Mouse (Mus musculus): Measurements from ENCODE around the gene Ndufaf8.
A peak's percentile ranks its signal among the peaks of the same experiment; 100 is the strongest.

The Ndufaf8 gene

DNA sequence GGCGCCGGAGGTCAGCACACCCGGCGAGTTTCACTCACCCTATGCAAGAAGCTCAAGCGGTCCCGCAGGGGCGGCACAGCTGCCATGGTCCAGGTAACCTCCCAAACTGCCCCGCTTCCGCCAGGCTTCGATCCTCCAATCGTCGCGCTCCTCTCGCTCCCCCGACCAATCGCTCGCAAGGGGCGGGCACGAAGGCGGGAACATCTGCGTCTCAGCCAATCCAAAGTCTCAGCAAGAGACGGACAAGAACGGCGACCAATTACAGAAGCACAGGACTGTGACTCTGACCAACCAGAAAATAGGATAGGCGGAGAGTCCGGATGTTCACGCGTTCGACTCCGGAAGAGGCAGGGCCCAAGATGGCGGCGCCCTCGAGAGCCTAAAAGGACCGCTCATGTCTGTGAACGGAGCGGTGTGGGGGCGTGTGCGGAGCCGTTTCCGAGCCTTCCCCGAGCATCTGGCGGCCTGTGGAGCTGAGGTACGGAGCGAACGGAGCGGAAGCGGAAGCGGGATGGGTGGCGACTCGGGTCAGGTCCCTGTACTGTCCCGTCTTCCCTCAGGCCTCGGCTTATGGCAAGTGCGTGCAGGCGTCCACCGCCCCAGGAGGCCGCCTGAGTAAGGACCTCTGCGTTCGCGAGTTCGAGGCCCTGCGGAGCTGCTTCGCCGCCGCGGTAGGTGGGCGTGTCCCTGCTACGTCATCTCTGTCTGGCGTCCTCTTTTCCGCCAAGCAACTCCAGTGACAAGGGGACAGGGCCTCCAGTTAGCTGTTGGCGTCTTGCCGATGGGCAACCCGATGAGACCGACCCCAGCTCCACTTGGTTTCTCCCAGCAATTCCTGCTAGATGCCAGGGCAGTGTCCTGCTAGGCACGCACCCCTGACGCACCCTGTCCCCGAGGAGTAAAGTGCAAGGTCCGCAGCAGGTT lies at the start of gene Ndufaf8, which contains the start of gene Tepsin:
Ndufaf8 (plus strand) TSS at position 341 of the 924 bp plus-strand sequence.
Tepsin (minus strand) TSS at position 144 of the 924 bp plus-strand sequence.
- DNase-seq (ENCODE audit: low read depth, low spot score), result peak; percentile 99

DNA sequence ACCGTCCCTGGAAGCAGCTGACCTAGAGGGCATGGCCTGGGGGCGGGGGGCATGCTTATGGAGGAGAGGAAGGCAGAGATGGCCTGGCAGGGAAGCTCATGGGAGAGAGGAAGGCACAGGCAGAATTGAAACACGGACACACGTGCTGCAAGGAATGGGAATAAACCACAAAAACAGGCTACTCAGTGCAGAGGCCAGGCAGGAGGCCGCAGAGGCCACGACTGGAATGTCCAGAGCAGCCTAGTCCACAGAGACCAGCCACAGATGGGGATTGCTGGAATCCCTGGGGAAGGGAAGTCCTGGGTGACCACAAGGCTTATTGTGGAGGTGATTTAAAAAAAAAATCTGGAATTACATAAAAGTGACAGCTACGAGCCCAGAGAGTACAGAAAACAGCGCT lies 49.7 kb upstream of the Ndufaf8 start:
- DNase-seq (ENCODE audit: low read depth, low spot score), result no peak

DNA sequence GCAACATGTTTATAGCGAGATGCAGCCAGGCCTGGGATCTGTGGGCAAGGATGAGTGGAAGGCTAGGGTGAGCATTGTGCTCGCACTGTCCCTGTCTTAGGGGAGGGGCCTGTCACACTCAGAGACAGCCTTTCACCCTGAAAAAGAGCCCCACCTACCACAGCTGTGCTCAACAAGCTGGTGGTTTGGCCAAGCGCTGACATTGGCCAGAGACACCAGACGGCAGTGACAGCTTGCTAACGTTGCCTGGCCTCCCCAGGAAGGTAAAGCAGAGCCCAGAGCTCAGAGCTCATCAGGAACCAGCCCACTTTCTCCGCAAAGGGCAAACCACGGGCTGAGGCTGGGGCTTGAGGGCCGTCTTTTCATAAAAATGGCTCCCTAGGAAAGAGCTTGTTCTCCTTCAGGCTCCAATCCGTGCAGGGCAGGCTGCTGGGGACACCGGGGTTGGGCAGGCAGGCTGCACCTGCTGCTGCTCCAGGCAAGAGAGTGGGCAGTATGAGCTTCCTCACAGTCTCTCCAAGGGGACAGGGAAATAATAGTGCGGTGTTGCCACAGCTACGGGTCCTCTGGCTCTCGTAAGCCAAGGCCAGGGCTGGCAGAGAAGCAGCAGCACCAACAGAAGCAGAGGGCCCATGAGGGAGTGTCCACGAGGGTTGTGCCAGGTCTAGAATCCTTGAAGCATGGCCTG lies 47.5 kb upstream of the Ndufaf8 start:
- DNase-seq (ENCODE audit: low read depth, low spot score), result peak; percentile 87

DNA sequence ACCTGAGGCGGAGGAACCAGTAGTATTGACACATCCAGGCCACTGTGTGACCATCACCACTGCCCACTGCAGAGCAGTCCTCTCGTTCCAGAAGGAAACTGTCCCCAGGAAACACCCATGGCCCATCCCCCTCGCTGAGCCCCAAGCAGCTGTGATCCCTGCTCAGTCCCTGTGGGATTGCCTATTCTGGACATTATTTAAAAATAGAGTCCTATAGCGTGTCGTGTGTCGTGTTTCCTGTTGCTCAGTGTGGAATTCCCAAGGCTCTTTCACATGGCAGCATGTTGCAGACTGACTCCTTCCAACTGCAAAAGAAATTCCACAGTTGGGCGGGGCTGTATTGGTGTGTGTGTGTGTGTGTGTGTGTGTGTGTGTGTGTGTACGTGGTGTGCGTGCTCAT lies 46.5 kb upstream of the Ndufaf8 start:
- DNase-seq (ENCODE audit: low read depth, low spot score), result no peak

DNA sequence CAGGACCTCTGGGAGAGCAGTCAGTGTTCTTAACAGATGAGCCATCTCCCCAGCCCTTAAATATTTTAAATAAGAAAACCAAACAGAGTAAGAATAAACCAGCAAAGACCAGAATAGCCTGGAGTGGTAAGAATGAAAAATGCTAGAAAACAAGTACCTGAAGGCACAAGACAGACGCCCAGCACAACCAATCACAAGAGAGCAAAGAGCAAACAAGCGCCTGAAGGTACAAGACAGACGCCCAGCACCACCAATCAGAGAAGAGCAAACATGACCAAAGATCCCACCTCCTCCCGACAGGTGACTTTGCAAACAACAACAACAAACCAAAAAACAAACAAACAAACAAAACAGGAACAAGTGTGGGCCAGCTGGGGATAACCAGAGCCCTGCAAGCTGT lies 44.9 kb upstream of the Ndufaf8 start:
- DNase-seq (ENCODE audit: low read depth, low spot score), result no peak

DNA sequence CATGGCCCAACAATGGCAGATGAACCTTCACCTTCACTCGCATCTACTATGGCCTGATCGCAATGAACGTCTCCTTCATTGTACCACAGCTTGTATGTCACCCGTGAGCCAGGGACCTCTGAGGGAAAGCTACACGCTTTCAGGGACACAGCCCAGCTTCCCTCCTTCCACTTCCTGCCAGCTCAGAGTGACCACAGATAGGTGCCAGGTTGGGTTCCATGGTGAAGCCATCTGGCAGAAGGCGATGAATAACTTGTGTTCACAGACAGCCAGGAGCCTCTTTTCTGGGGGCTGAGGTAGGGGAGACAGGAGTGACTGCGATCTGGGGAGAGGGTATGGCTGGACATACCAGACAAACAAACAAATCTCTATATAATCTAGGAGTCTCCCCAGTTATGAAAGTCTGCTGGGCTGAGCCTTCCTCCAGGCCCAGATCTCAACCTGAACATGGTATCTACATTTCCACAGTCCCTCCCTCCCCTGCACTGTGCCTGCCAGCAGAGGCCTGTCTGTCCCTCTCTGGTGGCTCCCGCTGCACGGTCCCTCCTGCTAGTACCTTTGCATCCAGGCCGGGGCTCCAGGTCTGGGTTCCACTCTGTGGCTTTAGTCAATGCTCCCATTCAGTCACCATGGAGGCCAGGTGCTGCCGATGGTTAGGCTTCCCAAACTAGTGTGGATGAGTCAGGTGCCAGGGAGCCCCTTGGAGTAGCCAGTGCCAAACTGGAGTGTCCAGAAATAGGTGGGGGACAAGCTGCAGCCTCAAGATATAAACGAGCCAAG lies 42.6 kb upstream of the Ndufaf8 start:
- DNase-seq (ENCODE audit: low read depth, low spot score), result peak; percentile 76

DNA sequence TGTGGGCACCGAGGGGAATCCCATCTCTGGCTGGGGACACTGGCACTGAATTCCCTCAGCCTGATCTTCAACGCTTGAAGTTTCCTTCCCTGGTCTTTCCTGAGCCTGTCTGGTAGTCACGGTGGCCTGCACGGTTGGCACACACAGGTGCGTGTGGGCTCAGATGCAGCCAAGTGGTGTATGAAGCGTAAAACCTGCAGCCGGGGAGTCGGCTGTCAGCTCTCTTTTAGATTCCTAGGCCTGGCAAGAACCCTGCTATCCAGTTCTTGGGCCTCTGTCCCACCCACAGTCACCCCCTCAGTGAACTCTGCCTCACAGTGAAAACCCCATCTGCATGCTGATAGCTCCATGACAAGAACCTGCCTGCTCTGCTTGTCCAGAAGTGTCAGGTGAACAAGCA lies 38.1 kb upstream of the Ndufaf8 start:
- DNase-seq (ENCODE audit: low read depth, low spot score), result no peak

DNA sequence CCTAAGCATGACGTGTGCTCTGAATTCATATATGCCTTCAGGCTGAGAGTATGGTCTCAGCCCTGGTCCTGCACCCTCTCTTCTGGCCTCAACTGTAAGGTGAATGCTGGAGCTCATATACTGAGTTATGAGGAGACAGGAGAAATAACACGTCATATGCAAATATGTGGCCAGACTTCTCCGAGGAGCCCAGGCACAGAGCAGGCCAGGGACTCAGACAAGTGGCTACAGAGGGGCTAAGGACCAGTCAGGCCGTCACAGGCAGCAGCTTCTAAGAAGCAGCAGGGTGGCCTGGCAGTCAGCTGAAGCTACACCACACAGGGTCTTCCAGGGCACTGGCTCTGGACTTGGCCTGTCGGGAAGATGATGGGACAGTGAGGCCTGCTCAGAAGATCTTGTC lies 35.4 kb upstream of the Ndufaf8 start:
- DNase-seq (ENCODE audit: low read depth, low spot score), result no peak

DNA sequence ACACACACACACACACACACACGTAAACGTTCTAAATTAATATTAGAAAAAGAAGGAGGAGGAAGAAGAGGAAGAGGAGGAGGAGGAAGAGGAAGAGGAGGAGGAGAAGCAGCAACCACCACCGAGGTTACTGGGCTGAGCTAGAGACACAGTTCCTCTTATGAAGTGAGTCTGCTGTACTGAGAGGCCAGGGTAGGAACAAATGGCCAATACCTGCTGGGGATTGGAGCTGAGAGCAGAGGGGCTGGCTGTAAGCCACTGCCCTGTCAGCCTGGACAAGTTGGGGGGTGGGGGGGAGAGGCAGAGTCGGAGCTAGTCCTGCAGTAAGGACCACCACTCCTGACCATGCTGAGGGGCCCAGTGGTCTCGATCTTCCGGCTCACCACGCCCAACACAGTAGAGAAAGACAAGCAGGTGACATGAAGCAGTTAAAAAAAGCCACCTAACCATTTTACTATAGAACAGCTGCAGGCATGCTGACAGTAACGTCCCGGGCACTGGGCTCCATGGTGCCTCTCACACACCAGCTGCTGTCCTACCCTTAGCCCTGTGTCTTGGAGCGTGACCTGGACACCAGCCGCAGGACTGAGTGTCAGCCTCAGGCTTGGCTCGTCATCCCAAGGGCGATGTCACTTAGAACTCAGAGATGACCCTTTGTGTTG lies 34.6 kb upstream of the Ndufaf8 start:
- no peak for DNase-seq (ENCODE audit: low read depth, low spot score)

DNA sequence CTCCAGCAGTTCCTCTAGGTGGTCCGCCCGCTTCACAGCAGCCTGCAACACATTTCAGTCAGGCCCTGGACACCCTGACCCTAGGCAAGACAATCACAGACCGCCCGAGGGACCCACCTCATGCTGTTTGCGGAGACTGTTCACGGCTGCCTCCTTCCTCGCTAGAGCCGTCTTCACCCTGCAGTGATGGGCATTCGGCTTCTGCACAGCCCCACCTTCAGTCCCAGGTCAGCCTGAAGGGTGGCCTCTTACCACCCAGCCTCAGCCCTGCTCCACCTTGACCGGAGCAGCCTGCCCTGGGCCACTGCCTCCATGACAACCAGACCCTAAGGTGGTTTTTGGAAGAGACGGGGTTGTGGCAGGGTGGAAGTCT lies 34.1 kb upstream of the Ndufaf8 start:
- DNase-seq (ENCODE audit: low read depth, low spot score), result no peak

DNA sequence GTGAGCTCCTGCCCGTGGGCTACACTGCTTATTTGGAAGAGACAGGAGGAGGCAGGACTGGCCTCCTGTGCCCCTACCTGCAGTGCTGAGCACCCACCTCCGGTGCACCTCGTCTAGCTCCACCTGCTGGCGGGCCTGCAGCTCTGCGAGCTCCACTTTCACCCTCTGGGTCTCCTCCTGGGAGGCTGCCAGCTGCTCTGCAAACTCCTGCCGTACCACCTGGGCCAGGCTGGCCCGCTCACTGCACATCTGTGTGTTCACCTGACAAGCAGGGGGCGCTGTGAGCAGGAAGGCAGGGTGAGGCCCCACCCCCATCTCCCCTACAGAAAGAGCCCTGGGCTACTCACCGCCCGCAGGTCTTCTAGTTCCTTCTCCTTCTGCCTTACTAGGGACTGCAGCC lies 33.4 kb upstream of the Ndufaf8 start:
- peak; percentile 76 for DNase-seq (ENCODE audit: low read depth, low spot score)

DNA sequence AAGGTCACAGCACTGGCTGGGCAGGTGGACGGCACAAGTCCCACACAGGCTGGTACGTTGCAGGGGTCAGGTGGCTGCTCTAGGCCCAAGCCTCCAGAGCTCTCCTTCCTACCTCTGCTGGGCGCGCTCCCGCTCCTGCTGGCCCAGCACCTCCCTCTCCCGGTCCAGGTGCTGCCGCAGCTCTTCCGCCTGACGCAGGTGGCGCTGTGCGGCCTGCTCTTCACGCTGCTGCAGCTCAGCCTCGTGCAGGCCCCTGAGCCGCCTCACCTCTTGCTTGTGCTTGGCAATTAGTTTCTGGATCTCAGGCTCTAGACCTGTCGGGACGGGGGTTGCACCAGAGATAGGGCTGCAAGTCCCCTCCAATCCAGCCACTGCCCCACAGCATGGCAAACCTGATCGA lies 30.9 kb upstream of the Ndufaf8 start:
- peak; percentile 69 for DNase-seq (ENCODE audit: low read depth, low spot score)

DNA sequence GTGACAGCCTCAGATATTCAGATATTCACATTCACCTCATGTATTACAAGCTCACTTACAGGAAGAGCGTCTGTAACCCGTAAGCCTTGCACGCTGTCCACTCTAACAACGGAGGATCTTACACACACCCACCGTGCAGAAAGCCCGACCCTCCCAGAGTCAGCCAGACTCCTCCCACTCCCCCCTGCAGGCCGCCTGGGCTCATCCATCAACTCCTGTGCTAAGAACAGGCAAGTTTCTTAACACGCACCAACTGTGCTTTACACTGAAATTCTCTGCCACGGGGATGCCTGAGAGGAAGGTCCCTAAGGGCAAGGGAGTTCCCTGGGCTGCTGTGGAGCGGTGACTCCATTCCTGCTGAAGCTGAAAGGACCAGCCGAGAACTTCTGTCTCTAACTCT lies 29.5 kb upstream of the Ndufaf8 start:
- no peak for DNase-seq (ENCODE audit: low read depth, low spot score)

DNA sequence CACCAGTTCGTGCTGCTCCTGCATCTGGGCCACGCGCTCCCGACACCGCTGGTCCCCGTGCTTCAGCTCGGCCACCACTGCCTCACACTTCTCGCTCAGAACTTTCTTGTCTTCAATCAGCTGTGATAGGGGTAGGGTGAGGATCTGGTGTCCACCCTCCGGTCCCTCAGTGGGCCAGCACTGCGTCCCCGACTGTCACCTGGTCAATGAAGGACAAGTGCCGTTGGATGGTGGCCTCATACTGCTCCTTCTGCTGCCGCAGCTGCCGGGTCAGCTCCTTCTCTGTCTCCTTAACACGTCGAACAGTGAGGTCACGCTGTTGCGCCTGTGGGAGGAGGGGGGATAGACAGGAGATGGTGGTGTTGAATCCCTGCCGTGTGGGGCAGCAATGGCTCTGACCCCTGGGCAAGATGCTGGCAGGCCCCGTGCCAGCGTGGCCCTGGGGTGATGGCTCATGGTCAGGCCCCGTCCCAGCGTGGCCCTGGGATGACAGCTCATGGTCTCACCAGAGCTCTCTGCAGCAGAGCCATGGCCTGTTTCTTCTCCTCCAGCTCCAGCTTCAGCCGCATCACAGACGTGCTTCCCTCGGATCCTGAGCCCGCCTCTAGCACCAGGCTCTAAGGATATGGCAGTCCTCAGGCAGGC lies 28.3 kb upstream of the Ndufaf8 start:
- DNase-seq (ENCODE audit: low read depth, low spot score), result no peak

DNA sequence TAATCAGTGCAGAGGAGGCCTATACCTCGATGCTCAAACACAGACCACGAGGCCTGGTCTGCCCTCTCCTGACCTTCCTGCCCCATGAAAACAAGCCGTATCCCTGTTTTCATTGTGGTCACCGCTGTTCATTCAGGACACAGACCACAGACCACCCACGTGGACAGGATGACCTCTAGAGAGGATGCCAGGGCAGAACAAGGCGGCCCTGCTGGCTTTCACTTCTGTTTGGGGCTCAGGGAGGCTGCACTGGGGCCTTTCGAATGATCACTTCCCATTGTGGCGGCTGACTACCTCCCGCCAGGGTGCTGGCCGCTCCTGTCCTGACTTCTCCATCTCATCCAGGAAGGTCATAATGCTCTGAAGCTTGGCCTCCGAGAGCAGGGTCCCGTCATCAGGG lies 27.7 kb upstream of the Ndufaf8 start:
- no peak for DNase-seq (ENCODE audit: low read depth, low spot score)

DNA sequence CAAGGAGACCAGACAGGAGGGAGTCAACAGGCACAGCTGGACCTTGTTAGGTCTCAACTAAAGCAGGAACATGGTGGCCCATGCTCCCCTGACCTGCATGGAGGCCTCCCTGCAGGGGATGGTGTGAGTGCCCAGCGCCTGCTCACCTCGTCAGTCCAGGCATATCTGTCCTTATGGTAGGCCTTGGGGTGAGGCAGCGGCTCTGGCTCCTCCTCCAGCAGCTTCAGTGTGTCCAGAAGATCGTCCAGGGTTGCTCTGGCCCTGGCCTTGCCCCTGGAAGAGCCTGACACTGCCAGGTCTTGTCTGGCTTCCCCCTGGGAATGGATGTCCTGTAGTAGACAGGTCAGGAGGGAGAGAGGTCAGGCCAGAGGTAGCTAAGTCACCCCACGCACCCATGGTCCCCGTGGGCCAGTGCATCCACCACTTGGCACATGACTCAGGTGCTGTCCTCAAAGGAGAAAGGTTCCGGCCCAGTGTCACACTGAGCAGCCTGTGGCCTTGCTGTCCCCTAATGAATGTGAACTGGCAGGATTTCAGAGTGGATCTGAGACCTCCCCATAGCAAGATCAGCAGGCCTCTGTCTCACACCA lies 26.9 kb upstream of the Ndufaf8 start:
- DNase-seq (ENCODE audit: low read depth, low spot score), result no peak

DNA sequence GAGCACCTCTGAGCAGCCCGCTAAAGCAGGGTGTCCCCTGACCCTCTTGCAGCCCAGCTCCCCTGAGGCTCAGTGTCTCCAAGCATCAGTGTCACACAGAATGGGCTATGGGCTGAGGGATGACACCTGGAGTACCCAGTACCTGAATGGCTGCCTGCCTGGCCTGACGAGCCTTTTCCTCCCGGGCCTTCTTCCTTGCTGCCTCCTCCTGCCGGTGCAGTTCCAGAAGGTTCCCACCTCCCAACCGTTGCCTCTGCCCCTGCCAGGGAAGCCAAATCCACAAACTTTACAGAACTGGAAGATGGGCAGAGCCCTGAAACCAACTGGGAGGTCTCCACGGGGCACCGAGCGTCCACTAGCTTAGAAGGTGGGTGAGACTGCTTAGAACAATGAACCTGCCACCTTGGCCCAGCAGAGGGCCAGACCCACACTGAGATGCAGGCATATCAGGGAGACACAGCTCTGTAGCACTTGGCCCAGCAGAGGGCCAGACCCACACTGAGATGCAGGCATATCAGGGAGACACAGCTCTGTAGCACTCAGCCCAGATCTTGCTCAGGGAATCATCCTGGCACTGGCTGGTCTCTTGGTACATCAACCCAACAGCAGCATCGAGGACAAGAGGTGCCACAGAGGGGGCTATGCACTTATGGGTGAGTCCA lies 25.6 kb upstream of the Ndufaf8 start:
- DNase-seq (ENCODE audit: low read depth, low spot score), result no peak

DNA sequence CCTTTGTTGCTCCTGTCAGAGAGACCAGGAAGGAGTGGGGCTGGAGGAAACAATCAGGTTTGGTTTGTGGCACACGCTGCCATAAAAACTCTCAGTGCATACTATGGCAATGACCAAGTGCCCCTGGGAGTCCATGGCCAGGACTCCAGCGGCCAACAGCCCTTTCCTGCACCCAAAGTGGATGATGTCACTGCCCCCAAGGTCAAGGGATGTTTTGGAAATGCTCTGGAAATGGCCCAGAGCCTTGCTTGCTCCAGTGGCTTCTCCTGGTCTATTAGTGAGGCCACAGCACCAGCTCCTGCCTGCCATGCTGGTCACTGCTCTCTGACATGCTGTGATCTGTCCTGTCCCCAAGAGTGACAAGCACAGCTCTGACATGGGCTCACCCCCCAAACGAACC lies 22.5 kb upstream of the Ndufaf8 start:
- DNase-seq (ENCODE audit: low read depth, low spot score), result no peak

DNA sequence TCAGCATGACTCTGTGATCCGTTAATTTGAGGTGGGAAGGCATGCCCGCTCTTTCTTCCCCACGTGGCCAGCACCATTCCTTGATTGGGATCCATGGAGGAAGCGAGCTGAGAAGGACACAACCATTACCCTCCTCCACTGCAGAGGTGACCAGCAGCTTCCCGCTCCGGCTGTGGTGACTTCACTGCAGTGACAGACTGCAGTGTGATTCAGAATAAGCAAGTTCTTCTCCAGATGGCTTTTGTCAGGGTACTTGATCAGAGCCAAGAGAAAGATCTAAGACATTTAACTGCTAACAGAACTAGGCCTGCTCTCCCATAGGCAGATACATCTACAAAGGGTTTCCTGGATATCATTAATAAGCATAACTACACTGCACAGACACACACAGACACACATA lies 18.4 kb upstream of the Ndufaf8 start:
- DNase-seq (ENCODE audit: low read depth, low spot score), result peak; percentile 61

Measured in brain, adult 2 months (tissue).